8 mouse cellular contexts compared by ENCODE assay signal in the genomic region with DNA sequence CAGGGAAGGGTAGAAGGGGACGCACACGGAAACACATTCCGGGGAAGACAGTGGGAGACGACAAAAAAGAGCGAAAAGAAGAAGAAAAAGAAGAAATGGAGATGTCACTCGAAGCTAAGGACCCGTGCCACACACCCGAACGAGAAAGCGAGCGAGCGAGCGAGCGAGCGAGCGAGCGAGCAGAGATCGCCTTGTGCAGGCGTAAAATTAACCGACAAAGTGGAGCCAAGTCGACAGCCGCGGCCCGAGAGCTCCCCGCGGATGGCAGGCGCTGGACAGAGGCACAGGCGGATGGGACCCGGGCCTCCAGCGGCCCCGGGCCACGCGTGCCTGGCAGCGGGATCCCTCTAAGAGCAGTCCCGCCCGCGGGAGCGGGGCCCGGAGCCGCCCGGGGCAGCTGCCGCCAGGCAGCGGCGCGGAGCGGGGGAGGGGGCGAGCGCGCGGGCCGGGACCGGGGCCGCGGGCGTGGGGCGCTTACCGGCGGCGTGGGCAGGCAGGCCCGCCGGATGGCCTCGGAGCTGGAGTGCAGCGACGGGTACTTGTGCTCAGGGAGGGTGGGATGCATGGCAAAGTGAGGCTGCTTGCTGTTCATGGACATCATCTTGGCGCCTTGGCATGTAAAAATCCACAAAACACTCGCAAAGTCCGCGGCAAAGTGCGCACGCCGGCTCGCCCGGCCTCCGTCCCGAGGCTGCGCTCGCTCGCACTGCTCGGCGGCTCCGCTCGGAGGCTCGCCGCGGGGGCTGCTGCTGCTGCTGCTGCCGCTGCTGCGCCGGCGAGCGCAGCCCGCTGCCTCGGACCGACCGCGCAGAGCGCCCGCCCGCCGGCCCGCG. TPM values are rescaled to one million over a fixed set of nuclear protein-coding genes. Genes with fewer than 3 reads are reported as not detected.
DNase-seq lines count a peak whose midpoint lies in the region; ATAC-seq and TF ChIP-seq lines count a peak whose summit lies in the region.

No protein-coding gene starts in this region.

- peak overlapping the region; percentile 72 for H3K4me2 ChIP-seq in midbrain, embryonic 16.5 days (ENCODE audit: low read length)

- no peaks in the 10 kb centered on the region for H3K36me3 ChIP-seq in C2C12 (ENCODE audit: control insufficient read depth, insufficient read depth)
- H3K36me3 ChIP-seq in embryonic facial prominence, embryonic 10.5 days (replicated peaks) = no peaks in the 10 kb centered on the region
- H3K36me3 ChIP-seq in midbrain, embryonic 16.5 days (ENCODE audit: control insufficient read depth, insufficient read depth, low read length) = no peaks in the 10 kb centered on the region

- peak overlapping the region; percentile 54 for H3ac ChIP-seq in C2C12 (ENCODE audit: control insufficient read depth, insufficient read length, low read depth)

- no peak for TF ChIP-seq CTCF in C2C12 (IDR thresholded peaks at IDR 0.05; ENCODE audit: control insufficient read depth, insufficient read depth, insufficient read length)

- H3K27me3 ChIP-seq in C2C12 (ENCODE audit: control insufficient read depth, insufficient read depth, insufficient read length) = peaks cover 22% of the 10 kb centered on the region
- peaks cover 100% of the 10 kb centered on the region for H3K27me3 ChIP-seq in embryonic facial prominence, embryonic 10.5 days (replicated peaks; ENCODE audit: low read depth, poor library complexity, severe bottlenecking)
- H3K27me3 ChIP-seq in midbrain, embryonic 16.5 days (ENCODE audit: control insufficient read depth, insufficient read depth, low read depth, low read length) = peaks cover 50% of the 10 kb centered on the region

- H3K79me2 ChIP-seq in C2C12 (ENCODE audit: control insufficient read depth, insufficient read depth) = no peaks in the 10 kb centered on the region

- H3K9ac ChIP-seq in midbrain, embryonic 16.5 days (ENCODE audit: low read depth, low read length) = peak overlapping the region; percentile 70

- ATAC-seq in midbrain, embryonic 16.5 days = peak; percentile 33

- peak; percentile 45 to 51 for DNase-seq in cerebellum, postnatal 10 days
- DNase-seq in cerebellum, postnatal 36 days = no peak
- peak; percentile 60 for DNase-seq in embryonic facial prominence, embryonic 10.5 days (ENCODE audit: low spot score)
- DNase-seq in induced T-regulatory cell, adult 2 months (ENCODE audit: low read depth) = peak; percentile 37
- no peak for DNase-seq in natural killer cell, adult 2 months (ENCODE audit: low spot score in 2 of 2)
- no peak for DNase-seq in layer of hippocampus, postnatal 14 days (ENCODE audit: low spot score in 2 of 2)

- peaks cover 24% of the 10 kb centered on the region for H3K4me1 ChIP-seq in embryonic facial prominence, embryonic 10.5 days
- H3K4me1 ChIP-seq in midbrain, embryonic 16.5 days (ENCODE audit: control insufficient read depth, insufficient read depth, low read length) = peaks cover 20% of the 10 kb centered on the region

- H3K9me3 ChIP-seq in embryonic facial prominence, embryonic 10.5 days = no peaks in the 10 kb centered on the region
- no peaks in the 10 kb centered on the region for H3K9me3 ChIP-seq in midbrain, embryonic 16.5 days (replicated peaks; ENCODE audit: control insufficient read depth, low read length, poor library complexity, severe bottlenecking)

- no peak overlapping the region; the same call in 1 of the 2 replicates for H3K27ac ChIP-seq in embryonic facial prominence, embryonic 10.5 days (replicated peaks)
- H3K27ac ChIP-seq in midbrain, embryonic 16.5 days (ENCODE audit: low read length) = peak overlapping the region; percentile 87

- under 1% methylated on average over 101 of the region's 101 CpGs for WGBS in embryonic facial prominence, embryonic 10.5 days
- WGBS in midbrain, embryonic 16.5 days = under 1% methylated on average over 87 of the region's 101 CpGs

- H3K79me3 ChIP-seq in C2C12 (ENCODE audit: low read depth) = no peaks in the 10 kb centered on the region

- H3K4me3 ChIP-seq in C2C12 (ENCODE audit: insufficient read depth, poor library complexity, severe bottlenecking) = peak overlapping the region; percentile 14
- H3K4me3 ChIP-seq in embryonic facial prominence, embryonic 10.5 days = peak overlapping the region; percentile 63
- peak overlapping the region; percentile 52 for H3K4me3 ChIP-seq in midbrain, embryonic 16.5 days (ENCODE audit: low read depth, low read length)

TF ChIP-seq in C2C12, 6 proteins besides CTCF, POLR2A, EP300 and RAD21:
- TF ChIP-seq CEBPB (IDR thresholded peaks at IDR 0.05; ENCODE audit: low read depth) (no peak), USF1 (IDR thresholded peaks at IDR 0.05; ENCODE audit: low read depth) (no peak), MAX (IDR thresholded peaks at IDR 0.05) (no peak), MYOG (IDR thresholded peaks at IDR 0.05; ENCODE audit: control insufficient read depth, extremely low read depth, insufficient read length) (no peak), FOSL1 (IDR thresholded peaks at IDR 0.05; ENCODE audit: insufficient read depth, low read length, poor library complexity, severe bottlenecking) (no peak), MYOD1 (IDR thresholded peaks at IDR 0.05; ENCODE audit: control insufficient read depth, insufficient read length, low read depth) (no peak)
TF ChIP-seq in C2C12: peak in this region for 0.

RNA-seq across cellular contexts. Expression of a gene that starts 0.5 kb away (rescaled TPM):
- 0.85 TPM for polyA plus RNA-seq in C2C12 (2012; fragmentation: generic; extraction: Trizol)
- polyA plus RNA-seq in embryonic facial prominence, embryonic 10.5 days (2016; fragmentation: Nextera tagmentation; extraction: Ambion mirVana) = 24.9 and 25.4 TPM in 2 replicates
- 63.1 and 75.6 TPM in 2 replicates for polyA plus RNA-seq in midbrain, embryonic 16.5 days (2015; fragmentation: Nextera tagmentation; extraction: Ambion mirVana)
- total RNA-seq in layer of hippocampus, postnatal 14 days (2021) = not detected

RNA-seq across cellular contexts. Expression of a gene that starts 55.1 kb away (rescaled TPM):
- polyA plus RNA-seq in C2C12 (2012; fragmentation: generic; extraction: Trizol) = 5.1 TPM
- 52.5 and 60.3 TPM in 2 replicates for polyA plus RNA-seq in embryonic facial prominence, embryonic 10.5 days (2016; fragmentation: Nextera tagmentation; extraction: Ambion mirVana)
- 28.5 and 31.4 TPM in 2 replicates for polyA plus RNA-seq in midbrain, embryonic 16.5 days (2015; fragmentation: Nextera tagmentation; extraction: Ambion mirVana)
- total RNA-seq in layer of hippocampus, postnatal 14 days (2021) = 10 to 100 TPM; 11.9 to 14.1 TPM

Comparison
In these comparisons a context has a peak if more than half of its experiments do, and no peak if none do; other contexts are left out.
1. DNase-seq: peak in cerebellum, postnatal 10 days (2 of 2), embryonic facial prominence, embryonic 10.5 days (single experiment) and induced T-regulatory cell, adult 2 months (single experiment); none in cerebellum, postnatal 36 days (0 of 2), natural killer cell, adult 2 months (0 of 2) and layer of hippocampus, postnatal 14 days (0 of 2).
2. RNA of a gene that starts 0.5 kb away (polyA plus RNA-seq): 63.1 to 75.6 TPM in midbrain, embryonic 16.5 days and 24.9 to 25.4 TPM in embryonic facial prominence, embryonic 10.5 days; 0.85 TPM in C2C12 (single experiment); every median in the first group is over 10 times any median in the second.
3. Peak in every context shown above with its lines, with median percentiles within 50 percentile points of each other: H3K4me3 ChIP-seq.